Mouse (Mus musculus) C2C12 (cell line): ENCODE data around the gene Dvl2.

Experiments used
- CEBPB ChIP-seq: IDR thresholded peaks from one replicate; pipeline ENCODE4 v1.6.1; 2011; ENCODE audit warnings: low read depth, mild to moderate bottlenecking, control low read depth, moderate library complexity
- CTCF ChIP-seq: IDR thresholded peaks from one replicate; pipeline ENCODE4 v1.5.1; 2011; ENCODE audit not compliant: control insufficient read depth, insufficient read depth, insufficient read length
- MAX ChIP-seq: IDR thresholded peaks from one replicate; pipeline ENCODE4 v1.6.1; 2011; ENCODE audit warnings: mild to moderate bottlenecking, control low read depth
- USF1 ChIP-seq: IDR thresholded peaks from one replicate; pipeline ENCODE4 v1.6.1; 2011; ENCODE audit warnings: low read depth, mild to moderate bottlenecking, control low read depth, moderate library complexity

GRCm38 (mm10) chr11:69992932-69993331, 7.5 kb upstream of the Dvl2 start:
- TF ChIP-seq CTCF (no peak), USF1 (no peak), MAX (no peak), CEBPB (no peak)
